Comparison of ENCODE assay signal across 9 mouse cellular contexts in genomic region chr16:32509066-32509942, GRCm38 (mm10). TPM values are rescaled to one million over a fixed set of nuclear protein-coding genes. Genes with fewer than 3 reads are reported as not detected.
A peak's percentile ranks its signal among the peaks of the same experiment; 100 is the strongest.
DNase-seq lines count a peak whose midpoint lies in the region; ATAC-seq lines count a peak whose summit lies in the region.
"Had no signal": no experiment of that assay in that cellular context is flagged by ENCODE, and none has a peak within 500 bp of the region (broad histone marks: within the 10 kb centered on the region; RNA-seq: fewer than 3 reads in every experiment).

No protein-coding gene starts in this region.

- no peak overlapping the region for H3K4me3 ChIP-seq in kidney, embryonic 16.5 days (ENCODE audit: low read length)
- H3K4me3 ChIP-seq in heart, embryonic 12.5 days, result no peak overlapping the region
- H3K4me3 ChIP-seq in liver, embryonic 12.5 days, result peak overlapping the region; percentile 53
- no peak overlapping the region for H3K4me3 ChIP-seq in stomach, embryonic 15.5 days (replicated peaks)

- no peak for DNase-seq in kidney, postnatal 4 days
- DNase-seq in c-Kit-negative CD71-positive TER-119-positive erythroid progenitor cells, embryonic 14.5 days (ENCODE audit: low read depth, low spot score), result peak; percentile 93
- no peak for DNase-seq in natural killer cell, adult 2 months (ENCODE audit: low spot score in 2 of 2)
- DNase-seq in left cerebral cortex, adult 8-10 months (ENCODE audit: low spot score in 2 of 2), result no peak

- no peak overlapping the region for H3K9ac ChIP-seq in kidney, embryonic 16.5 days (replicated peaks; ENCODE audit: low read length)
- 0 out of 2 replicates have a peak overlapping the region, but pooled peaks have one; percentile 35 for H3K9ac ChIP-seq in heart, embryonic 12.5 days
- H3K9ac ChIP-seq in liver, embryonic 12.5 days, result peak overlapping the region; percentile 88
- no peak overlapping the region for H3K9ac ChIP-seq in stomach, embryonic 15.5 days

- 75% methylated on average over 9 of the region's 9 CpGs for WGBS in kidney, embryonic 16.5 days
- WGBS in heart, embryonic 12.5 days, result 17% methylated on average over 9 of the region's 9 CpGs
- 8% methylated on average over 9 of the region's 9 CpGs for WGBS in liver, embryonic 12.5 days (ENCODE audit: insufficient replicate concordance)
- 46% methylated on average over 9 of the region's 9 CpGs for WGBS in stomach, embryonic 15.5 days

- no peaks in the 10 kb centered on the region for H3K36me3 ChIP-seq in kidney, embryonic 16.5 days (ENCODE audit: insufficient read depth, low read length)
- H3K36me3 ChIP-seq in heart, embryonic 12.5 days, result no peaks in the 10 kb centered on the region
- H3K36me3 ChIP-seq in liver, embryonic 12.5 days, result no peaks in the 10 kb centered on the region
- H3K36me3 ChIP-seq in stomach, embryonic 15.5 days, result no peaks in the 10 kb centered on the region

- H3K27me3 ChIP-seq in kidney, embryonic 16.5 days (ENCODE audit: insufficient read depth, low read length), result no peaks in the 10 kb centered on the region
- peaks cover 10% of the 10 kb centered on the region; the same call in 1 of the 2 replicates for H3K27me3 ChIP-seq in heart, embryonic 12.5 days (replicated peaks)
- H3K27me3 ChIP-seq in liver, embryonic 12.5 days (replicated peaks), result 0 out of 2 replicates have a peak, but pooled peaks cover 4% of the 10 kb centered on the region
- H3K27me3 ChIP-seq in stomach, embryonic 15.5 days (replicated peaks), result no peaks in the 10 kb centered on the region

- H3K4me2 ChIP-seq in kidney, embryonic 16.5 days (replicated peaks; ENCODE audit: low read depth, low read length), result no peak overlapping the region
- peak overlapping the region; percentile 44 for H3K4me2 ChIP-seq in heart, embryonic 12.5 days
- H3K4me2 ChIP-seq in liver, embryonic 12.5 days, result peak overlapping the region; percentile 90
- H3K4me2 ChIP-seq in stomach, embryonic 15.5 days, result 0 out of 2 replicates have a peak overlapping the region, but pooled peaks have one; percentile 27

- H3K4me1 ChIP-seq in kidney, embryonic 16.5 days (ENCODE audit: insufficient read depth, low read length), result no peaks in the 10 kb centered on the region
- H3K4me1 ChIP-seq in heart, embryonic 12.5 days (replicated peaks), result peaks cover 42% of the 10 kb centered on the region
- H3K4me1 ChIP-seq in liver, embryonic 12.5 days, result peaks cover 82% of the 10 kb centered on the region
- peaks cover 5% of the 10 kb centered on the region for H3K4me1 ChIP-seq in stomach, embryonic 15.5 days

- peak; percentile 70; the same call in 1 of the 2 replicates for ATAC-seq in kidney, embryonic 16.5 days (ENCODE audit: low FRiP score, low TSS enrichment)
- ATAC-seq in heart, embryonic 12.5 days (ENCODE audit: insufficient number of reproducible peaks, low FRiP score), result peak; percentile 93
- ATAC-seq in liver, embryonic 12.5 days, result peak; percentile 92
- ATAC-seq in stomach, embryonic 15.5 days (ENCODE audit: insufficient read depth, low FRiP score, low read depth), result peak; percentile 94

- no peaks in the 10 kb centered on the region for H3K9me3 ChIP-seq in kidney, embryonic 16.5 days (ENCODE audit: low read length)
- H3K9me3 ChIP-seq in heart, embryonic 12.5 days (replicated peaks), result no peaks in the 10 kb centered on the region
- no peaks in the 10 kb centered on the region for H3K9me3 ChIP-seq in liver, embryonic 12.5 days (replicated peaks)
- no peaks in the 10 kb centered on the region for H3K9me3 ChIP-seq in stomach, embryonic 15.5 days

- H3K27ac ChIP-seq in kidney, embryonic 16.5 days (ENCODE audit: low read length), result no peak overlapping the region
- peak overlapping the region; percentile 89 for H3K27ac ChIP-seq in heart, embryonic 12.5 days (ENCODE audit: poor library complexity, severe bottlenecking)
- H3K27ac ChIP-seq in liver, embryonic 12.5 days, result peak overlapping the region; percentile 100
- peak overlapping the region; percentile 85 for H3K27ac ChIP-seq in stomach, embryonic 15.5 days

RNA-seq across cellular contexts. Expression of gene Zdhhc19, which starts 13.2 kb away (rescaled TPM):
- polyA plus RNA-seq in kidney, embryonic 16.5 days (2015; fragmentation: Nextera tagmentation; extraction: Ambion mirVana), result not detected in 2 replicates
- polyA plus RNA-seq in heart, embryonic 12.5 days (2016; fragmentation: Nextera tagmentation; extraction: Ambion mirVana), result not detected in 2 replicates
- polyA plus RNA-seq in liver, embryonic 12.5 days (2016; fragmentation: Nextera tagmentation; extraction: Ambion mirVana), result not detected in 2 replicates
- 0.21 and 0.22 TPM in 2 replicates for polyA plus RNA-seq in stomach, embryonic 15.5 days (2015; fragmentation: Nextera tagmentation; extraction: Ambion mirVana)
- total RNA-seq in left cerebral cortex, adult 8-10 months (2022), result not detected
- total RNA-seq: liver, adult 2 months had no signal
- polyA plus RNA-seq: liver, adult 2 months had no signal

RNA-seq across cellular contexts. Expression of gene Slc51a, which starts 21.6 kb away (rescaled TPM):
- polyA plus RNA-seq in kidney, embryonic 16.5 days (2015; fragmentation: Nextera tagmentation; extraction: Ambion mirVana), result 3.0 and 3.9 TPM in 2 replicates
- 2.1 and 2.9 TPM in 2 replicates for polyA plus RNA-seq in heart, embryonic 12.5 days (2016; fragmentation: Nextera tagmentation; extraction: Ambion mirVana)
- 0.57 and 0.66 TPM in 2 replicates for polyA plus RNA-seq in liver, embryonic 12.5 days (2016; fragmentation: Nextera tagmentation; extraction: Ambion mirVana)
- 17.7 and 25.2 TPM in 2 replicates for polyA plus RNA-seq in stomach, embryonic 15.5 days (2015; fragmentation: Nextera tagmentation; extraction: Ambion mirVana)
- not detected for total RNA-seq in left cerebral cortex, adult 8-10 months (2022)
- total RNA-seq: liver, adult 2 months had no signal

Comparison
In these comparisons a context has a peak if more than half of its experiments do, and no peak if none do; other contexts are left out.
1. H3K9ac ChIP-seq: peak in heart, embryonic 12.5 days (single experiment) and liver, embryonic 12.5 days (single experiment); none in kidney, embryonic 16.5 days (single experiment) and stomach, embryonic 15.5 days (single experiment).
2. Peak in every context shown above with its lines, with median percentiles within 50 percentile points of each other: ATAC-seq.